Mouse (Mus musculus) kidney, adult 2 months (tissue): ENCODE data around the gene Il27. TPM values are rescaled to one million over a fixed set of nuclear protein-coding genes. Genes with fewer than 3 reads are reported as not detected.
A peak's percentile ranks its signal among the peaks of the same experiment; 100 is the strongest.

ENCODE experiments used
- DNase-seq: peaks from one replicate; pipeline ENCODE4 v3.0.0; 2021
- H3K27ac ChIP-seq: fragments of 200-500 bp; 2 replicates; pipeline ENCODE4 v1.5.1; 2012; ENCODE audit warnings: low read depth, low read length, control low read depth, inconsistent platforms; ENCODE audit not compliant: insufficient read depth
- H3K27me3 ChIP-seq: fragments of 200-500 bp; replicated peaks from 2 replicates; pipeline ENCODE4 v1.6.1; 2012; ENCODE audit warnings: mild to moderate bottlenecking, moderate library complexity, low read length, inconsistent platforms; ENCODE audit not compliant: control insufficient read depth, insufficient read depth
- H3K36me3 ChIP-seq: fragments of 200-500 bp; 2 replicates; pipeline ENCODE4 v1.6.1; 2012; ENCODE audit warnings: mild to moderate bottlenecking, moderate library complexity, low read length, inconsistent platforms; ENCODE audit not compliant: control insufficient read depth, insufficient read depth
- H3K4me1 ChIP-seq: fragments of 200-500 bp; 2 replicates; pipeline ENCODE4 v1.6.1; 2011; ENCODE audit warnings: low read length; ENCODE audit not compliant: control insufficient read depth, insufficient read depth
- H3K4me3 ChIP-seq: fragments of 200-500 bp; 2 replicates; pipeline ENCODE4 v1.5.1; 2011; ENCODE audit warnings: mild to moderate bottlenecking, low read depth, low read length, control low read depth; ENCODE audit not compliant: insufficient read depth
- CTCF ChIP-seq: fragments of 200-500 bp; conservative IDR thresholded peaks from 2 replicates; pipeline ENCODE4 v1.5.1; 2011; ENCODE audit warnings: low read depth, mild to moderate bottlenecking, control low read depth, low read length, moderate library complexity, mixed read lengths; ENCODE audit not compliant: insufficient read depth, insufficient read length
- POLR2A ChIP-seq: fragments of 200-500 bp; IDR thresholded peaks from one replicate; pipeline ENCODE4 v1.6.1; 2011; ENCODE audit warnings: low read depth, low read length, control low read depth
- WGBS: fragments of 180-500 bp; shearing (Covaris S2); methylation state at CpG from one replicate; pipeline ENCODE4 v1.1.7; 2018; 5-methylcytosine and 5-hydroxymethylcytosine counted together
- polyA plus RNA-seq: library from polyadenylated mRNA; depleted of rRNA; stranded (reverse); fragments of >200 nt; gene quantifications from 2 replicates; pipeline ENCODE4 v1.2.3, GENCODE M21; 2012; rRNA removed

Gene Il27
- polyA plus RNA-seq, 1 experiment, result 0.13 TPM

- Histone ChIP-seq H3K27ac (peak within 1 kb of the TSS; percentile 72), H3K4me3 (peak within 1 kb of the TSS; percentile 97), H3K4me1 (peaks cover 3% of the 10 kb centered on the region; the same call in 1 of the 2 replicates), H3K27me3 (no peaks in the 10 kb centered on the region), H3K36me3 (peaks cover 5% of the 10 kb centered on the region; the same call in 1 of the 2 replicates)
- DNase-seq, result peak; percentile 95
- WGBS, result under 1% methylated on average over 46 of the region's 46 CpGs
- TF ChIP-seq POLR2A (peak; percentile 51), CTCF (no peak)
Observed at GRCm38 (mm10) chr7:126566094-126566765, 28.5 kb downstream of the Il27 start, which contains the start of gene Eif3c. TSS of gene Eif3c (minus strand) at chr7:126566411.

DNA sequence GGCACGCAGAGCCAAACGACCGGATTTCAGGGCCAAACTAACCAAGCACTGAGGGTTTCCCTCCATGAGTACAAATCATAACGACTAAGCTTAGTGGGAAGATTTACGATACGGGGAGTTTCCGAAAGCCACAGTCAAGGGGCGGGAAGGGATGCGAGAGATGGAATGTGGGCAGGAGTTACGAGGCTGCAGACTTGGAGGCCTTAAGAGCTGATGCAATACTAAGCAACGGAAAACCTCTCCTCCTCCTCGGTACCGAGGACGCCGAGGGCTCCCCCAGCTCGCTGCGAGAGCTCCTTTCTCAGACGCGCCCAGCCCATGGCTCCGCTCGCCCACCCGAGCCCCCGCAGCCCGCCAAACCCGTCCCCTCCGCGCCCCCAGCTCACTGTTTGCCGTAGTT lies 29.0 kb downstream of the Il27 start:
- Histone ChIP-seq H3K4me3 (peak overlapping the region; percentile 97), H3K27me3 (no peaks in the 10 kb centered on the region), H3K27ac (peak overlapping the region; percentile 63; the same call in 1 of the 2 replicates), H3K36me3 (peaks cover 6% of the 10 kb centered on the region), H3K4me1 (peaks cover 3% of the 10 kb centered on the region; the same call in 1 of the 2 replicates)
- under 1% methylated on average over 28 of the region's 28 CpGs for WGBS
- no peak for TF ChIP-seq POLR2A
- no peak for TF ChIP-seq CTCF
- DNase-seq, result peak; percentile 42

DNA sequence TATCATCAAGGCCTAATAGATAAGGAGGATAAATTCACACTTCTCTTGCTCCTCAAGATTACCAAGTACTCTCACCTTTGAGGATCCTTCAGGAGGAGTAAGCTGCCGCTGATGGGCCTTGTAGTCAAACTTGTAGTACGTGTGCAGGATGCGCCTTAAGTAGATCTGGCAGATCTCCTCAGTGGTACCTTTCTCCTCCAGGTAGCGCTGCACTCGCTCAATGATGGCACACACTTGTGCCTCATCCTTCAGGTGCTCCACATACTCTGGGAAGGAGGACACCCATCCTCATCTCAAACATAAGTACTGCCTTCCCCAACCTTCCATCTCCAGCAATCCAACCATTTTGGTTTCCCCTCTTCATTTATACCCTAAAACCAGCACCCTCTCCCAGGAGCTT lies 38.1 kb downstream of the Il27 start:
- no peak for DNase-seq
- Histone ChIP-seq H3K4me1 (no peaks in the 10 kb centered on the region), H3K4me3 (no peak overlapping the region), H3K36me3 (peaks cover 27% of the 10 kb centered on the region), H3K27ac (no peak overlapping the region), H3K27me3 (no peaks in the 10 kb centered on the region)
- TF ChIP-seq POLR2A (no peak), CTCF (no peak)
- 98% methylated on average over 5 of the region's 5 CpGs for WGBS

DNA sequence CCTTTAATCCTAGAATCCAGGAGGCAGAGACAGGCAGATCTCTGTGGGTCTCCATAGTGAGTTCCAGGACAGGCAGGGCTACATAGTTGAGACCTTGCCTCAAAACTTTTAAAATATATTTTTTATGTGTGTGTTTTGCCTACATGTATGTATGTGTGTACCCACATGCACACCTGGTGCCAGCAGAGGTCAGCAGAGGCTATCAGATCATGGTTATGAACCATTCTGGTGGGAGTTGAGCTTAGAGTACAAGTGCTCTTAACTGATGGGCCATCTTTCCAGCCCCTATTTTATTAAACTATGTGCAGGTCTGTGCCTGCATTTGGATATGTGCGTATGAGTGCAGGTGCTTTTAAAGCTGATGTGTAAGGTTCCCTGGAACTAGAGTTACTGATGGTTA lies 39.9 kb downstream of the Il27 start:
- no peak for TF ChIP-seq CTCF
- no peak for TF ChIP-seq POLR2A
- H3K4me3 ChIP-seq, result no peak overlapping the region
- no peaks in the 10 kb centered on the region for H3K4me1 ChIP-seq
- no peaks in the 10 kb centered on the region for H3K27me3 ChIP-seq
- no peak overlapping the region for H3K27ac ChIP-seq
- H3K36me3 ChIP-seq, result peaks cover 28% of the 10 kb centered on the region
- WGBS, result 96% methylated on average over 1 of the region's 1 CpGs
- DNase-seq, result no peak

GRCm38 (mm10) chr7:126545631-126546030 lies 49.1 kb downstream of the Il27 start:
- no peak overlapping the region for H3K4me3 ChIP-seq
- H3K27me3 ChIP-seq, result no peaks in the 10 kb centered on the region
- DNase-seq, result no peak
- TF ChIP-seq CTCF (no peak), POLR2A (no peak)
- no peaks in the 10 kb centered on the region for H3K4me1 ChIP-seq
- WGBS, result 91% methylated on average over 2 of the region's 2 CpGs
- peaks cover 3% of the 10 kb centered on the region for H3K36me3 ChIP-seq
- H3K27ac ChIP-seq, result no peak overlapping the region

- Histone ChIP-seq H3K4me3 (no peak overlapping the region), H3K4me1 (no peaks in the 10 kb centered on the region), H3K36me3 (no peaks in the 10 kb centered on the region; the same call in 1 of the 2 replicates), H3K27me3 (no peaks in the 10 kb centered on the region), H3K27ac (no peak overlapping the region)
- WGBS, result 85% methylated on average over 1 of the region's 1 CpGs
- no peak for DNase-seq
- TF ChIP-seq CTCF (no peak), POLR2A (no peak)
Observed at GRCm38 (mm10) chr7:126541661-126542060, 53.1 kb downstream of the Il27 start.

Other genes with a start within 250 kb of the Il27 start
- 1.9 and 11.8 TPM in 2 replicates for gene Lat, start 225.4 kb downstream of the Il27 start, polyA plus RNA-seq
- 102 and 168 TPM in 2 replicates for gene Spns1, start 217.5 kb downstream of the Il27 start, polyA plus RNA-seq
- gene Nfatc2ip, start 198.2 kb downstream of the Il27 start, polyA plus RNA-seq, result 3.5 and 3.9 TPM in 2 replicates
- 0.48 and 8.4 TPM in 2 replicates for gene Cd19, start 180.1 kb downstream of the Il27 start, polyA plus RNA-seq
- 24.7 and 25.7 TPM in 2 replicates for gene Rabep2, start 166.2 kb downstream of the Il27 start, polyA plus RNA-seq
- 0.35 and 144 TPM in 2 replicates for gene Atp2a1, start 131.8 kb downstream of the Il27 start, polyA plus RNA-seq
- gene Sh2b1, start 119.5 kb downstream of the Il27 start, polyA plus RNA-seq, result 62.8 and 71.7 TPM in 2 replicates
- 219 and 227 TPM in 2 replicates for gene Tufm, start 107.6 kb downstream of the Il27 start, polyA plus RNA-seq
- gene Atxn2l, start 91.5 kb downstream of the Il27 start, polyA plus RNA-seq, result 70.6 and 90.5 TPM in 2 replicates
- 105 TPM in 2 replicates for gene Eif3c, start 28.5 kb downstream of the Il27 start, polyA plus RNA-seq
- gene Apobr, start 10.0 kb downstream of the Il27 start, polyA plus RNA-seq, result 1.2 and 1.5 TPM in 2 replicates
- gene Cln3, start 9.1 kb downstream of the Il27 start, polyA plus RNA-seq, result 117 and 120 TPM in 2 replicates
- gene Nupr1, start 35.9 kb upstream of the Il27 start, polyA plus RNA-seq, result 29.2 and 36.4 TPM in 2 replicates
- 28.1 and 34.7 TPM in 2 replicates for gene Sgf29, start 54.4 kb upstream of the Il27 start, polyA plus RNA-seq
- gene Sult1a1, start 81.5 kb upstream of the Il27 start, polyA plus RNA-seq, result 29.0 and 30.1 TPM in 2 replicates
- gene Bola2, start 100.5 kb upstream of the Il27 start, polyA plus RNA-seq, result 63.9 and 67.2 TPM in 2 replicates
- gene Slx1b, start 100.8 kb upstream of the Il27 start, polyA plus RNA-seq, result 13.1 and 17.2 TPM in 2 replicates
- 22.7 and 71.6 TPM in 2 replicates for gene Coro1a, start 112.8 kb upstream of the Il27 start, polyA plus RNA-seq
- 210 and 216 TPM in 2 replicates for gene Mapk3, start 164.7 kb upstream of the Il27 start, polyA plus RNA-seq
- 58.2 and 61.4 TPM in 2 replicates for gene Gdpd3, start 171.4 kb upstream of the Il27 start, polyA plus RNA-seq
- gene Ypel3, start 182.0 kb upstream of the Il27 start, polyA plus RNA-seq, result 290 and 371 TPM in 2 replicates
- gene Tbx6, start 186.5 kb upstream of the Il27 start, polyA plus RNA-seq, result 2.1 and 2.2 TPM in 2 replicates
- 135 and 145 TPM in 2 replicates for gene Ppp4c, start 197.6 kb upstream of the Il27 start, polyA plus RNA-seq
- gene Fam57b, start 202.7 kb upstream of the Il27 start, polyA plus RNA-seq, result 4.2 and 6.3 TPM in 2 replicates
- 0.46 TPM in 1 of 2 replicates, not detected in the other for gene 4930451I11Rik, start 236.7 kb upstream of the Il27 start, polyA plus RNA-seq